Mouse (Mus musculus) heart, postnatal 0 days (tissue): ENCODE measurements around the gene Per2. TPM values are rescaled to one million over a fixed set of nuclear protein-coding genes. Genes with fewer than 3 reads are reported as not detected.

Experiments
- ATAC-seq: fragments of 200-750 bp; cut with Nextera tagmentation; 2 replicates; pipeline ENCODE4 v1.8.0; 2017; ENCODE audit warnings: low read depth, moderate number of reproducible peaks, moderate library complexity; ENCODE audit not compliant: insufficient read depth
- DNase-seq: peaks from one replicate; pipeline ENCODE4 v3.0.0-alpha.2; 2016; ENCODE audit warnings: low spot score
- H3K27ac ChIP-seq: fragments of 300-500 bp; sonication (generic); 2 replicates; pipeline ENCODE4 v1.5.1; 2014; ENCODE audit warnings: low read depth, mild to moderate bottlenecking
- H3K27me3 ChIP-seq: fragments of 300-500 bp; sonication (generic); 2 replicates; pipeline ENCODE4 v1.6.1; 2014; ENCODE audit warnings: low read length, mixed read lengths; ENCODE audit not compliant: control insufficient read depth, insufficient read depth
- H3K36me3 ChIP-seq: fragments of 300-500 bp; sonication (generic); replicated peaks from 2 replicates; pipeline ENCODE4 v1.6.1; 2014; ENCODE audit warnings: low read length, mixed read lengths; ENCODE audit not compliant: control insufficient read depth, insufficient read depth
- H3K4me1 ChIP-seq: fragments of 300-500 bp; sonication (generic); 2 replicates; pipeline ENCODE4 v1.6.1; 2014; ENCODE audit warnings: antibody characterized with exemption; ENCODE audit not compliant: control insufficient read depth, insufficient read depth
- H3K4me2 ChIP-seq: fragments of 300-500 bp; sonication (generic); 2 replicates; pipeline ENCODE4 v1.6.1; 2014; ENCODE audit warnings: low read depth, mild to moderate bottlenecking, low read length, moderate library complexity
- H3K4me3 ChIP-seq: fragments of 300-500 bp; sonication (generic); 2 replicates; pipeline ENCODE4 v1.5.1; 2014; ENCODE audit warnings: low read depth, low read length
- H3K9ac ChIP-seq: fragments of 300-500 bp; sonication (generic); replicated peaks from 2 replicates; pipeline ENCODE4 v1.6.1; 2014; ENCODE audit warnings: low read depth, low read length, mixed read lengths
- H3K9me3 ChIP-seq: fragments of 300-500 bp; sonication (generic); replicated peaks from 2 replicates; pipeline ENCODE4 v1.6.1; 2016; ENCODE audit warnings: low read length; ENCODE audit not compliant: control insufficient read depth
- CTCF ChIP-seq: IDR thresholded peaks from 2 replicates; pipeline ENCODE4 v1.5.1; 2016; ENCODE audit warnings: antibody characterized with exemption, control low read depth, low read depth
- EP300 ChIP-seq: IDR thresholded peaks from 2 replicates; pipeline ENCODE4 v1.6.1; 2016; ENCODE audit warnings: antibody characterized with exemption, low read depth
- WGBS: fragments of 180-500 bp; shearing (Covaris S2); extraction: QIAGEN DNeasy Blood & Tissue Kit; methylation state at CpG from one replicate; pipeline ENCODE4 v1.1.7; 2014; 5-methylcytosine and 5-hydroxymethylcytosine counted together
- polyA plus RNA-seq: library from polyadenylated mRNA; unstranded; fragments of >200 nt; fragmentation: Nextera tagmentation; extraction: Ambion mirVana; gene quantifications from 2 replicates; pipeline ENCODE4 v1.2.1, GENCODE M21; 2015
- total RNA-seq: library from RNA; depleted of rRNA; stranded (reverse); fragments of >200 nt; gene quantifications from 2 replicates; pipeline ENCODE4 v1.2.3, GENCODE M21; 2014; ENCODE audit warnings: low replicate concordance

The Per2 gene
- total and polyA plus RNA-seq, 2 experiments from 2014 or later: 3.3 to 14.0 TPM

- TF ChIP-seq CTCF: peak; percentile 93
- TF ChIP-seq EP300: no peak
- H3K4me1 ChIP-seq: peaks cover 10% of the 10 kb centered on the region
- H3K36me3 ChIP-seq: peaks cover 91% of the 10 kb centered on the region
- no peaks in the 10 kb centered on the region for H3K27me3 ChIP-seq
- peak; percentile 84 for DNase-seq
- peak; percentile 74 for ATAC-seq
- no peak overlapping the region for H3K4me2 ChIP-seq
- no peak overlapping the region for H3K4me3 ChIP-seq
- no peak overlapping the region for H3K27ac ChIP-seq
- 59% methylated on average over 7 of the region's 7 CpGs for WGBS
- H3K9me3 ChIP-seq: no peaks in the 10 kb centered on the region
- no peak overlapping the region for H3K9ac ChIP-seq
Observed at GRCm38 (mm10) chr1:91380453-91381090, 78.6 kb downstream of the Per2 start.

- no peak for DNase-seq
- H3K4me2 ChIP-seq: no peak overlapping the region
- 0 out of 2 replicates have a peak, but pooled peaks cover under 1% of the 10 kb centered on the region for H3K4me1 ChIP-seq
- no peak overlapping the region for H3K9ac ChIP-seq
- WGBS: 85% methylated on average over 6 of the region's 6 CpGs
- H3K27me3 ChIP-seq: no peaks in the 10 kb centered on the region
- peaks cover 74% of the 10 kb centered on the region for H3K36me3 ChIP-seq
- TF ChIP-seq CTCF: no peak
- no peak for ATAC-seq
- H3K9me3 ChIP-seq: no peaks in the 10 kb centered on the region
- no peak overlapping the region for H3K27ac ChIP-seq
- H3K4me3 ChIP-seq: no peak overlapping the region
Observed at GRCm38 (mm10) chr1:91373414-91373835, 85.7 kb downstream of the Per2 start.

- ATAC-seq: peak; percentile 26; the same call in 1 of the 2 replicates
- H3K27me3 ChIP-seq: no peaks in the 10 kb centered on the region
- H3K4me3 ChIP-seq: no peak overlapping the region
- no peaks in the 10 kb centered on the region for H3K9me3 ChIP-seq
- H3K27ac ChIP-seq: no peak overlapping the region
- WGBS: 75% methylated on average over 23 of the region's 23 CpGs
- H3K4me2 ChIP-seq: no peak overlapping the region
- TF ChIP-seq CTCF (no peak), EP300 (no peak)
- DNase-seq: no peak
- H3K4me1 ChIP-seq: peaks cover 12% of the 10 kb centered on the region
- peaks cover 41% of the 10 kb centered on the region for H3K36me3 ChIP-seq
- no peak overlapping the region for H3K9ac ChIP-seq
Observed at GRCm38 (mm10) chr1:91370055-91370454, 89.1 kb downstream of the Per2 start.

- no peaks in the 10 kb centered on the region for H3K9me3 ChIP-seq
- no peak overlapping the region for H3K4me2 ChIP-seq
- TF ChIP-seq CTCF (no peak), EP300 (no peak)
- ATAC-seq (no peak), DNase-seq (no peak)
- no peak overlapping the region for H3K9ac ChIP-seq
- H3K27me3 ChIP-seq: no peaks in the 10 kb centered on the region
- 72% methylated on average over 4 of the region's 4 CpGs for WGBS
- peaks cover 12% of the 10 kb centered on the region for H3K4me1 ChIP-seq
- H3K27ac ChIP-seq: no peak overlapping the region
- H3K4me3 ChIP-seq: no peak overlapping the region
- H3K36me3 ChIP-seq: peaks cover 34% of the 10 kb centered on the region
Observed at GRCm38 (mm10) chr1:91369408-91369807, 89.7 kb downstream of the Per2 start.

- Histone ChIP-seq H3K4me1 (peaks cover 12% of the 10 kb centered on the region), H3K9ac (no peak overlapping the region), H3K9me3 (no peaks in the 10 kb centered on the region; the same call in 1 of the 2 replicates), H3K27me3 (no peaks in the 10 kb centered on the region), H3K4me3 (no peak overlapping the region), H3K4me2 (no peak overlapping the region), H3K27ac (no peak overlapping the region), H3K36me3 (peaks cover 19% of the 10 kb centered on the region)
- TF ChIP-seq EP300 (no peak), CTCF (no peak)
- DNase-seq: no peak
- ATAC-seq: no peak
- WGBS: 98% methylated on average over 3 of the region's 3 CpGs
Observed at GRCm38 (mm10) chr1:91367295-91367694, 91.8 kb downstream of the Per2 start.
